Mouse (Mus musculus) embryonic stem cell, embryonic (primary cell): ENCODE results near the gene Dnaja2.

Experiments used
- CTCF ChIA-PET, 4 experiments: fragments of 300-600 bp in 2 of 4; fragments of 350-600 bp in 2 of 4; sonication (Branson Sonifier 250); formaldehyde crosslinking; loops; one replicate each; lab custom pipeline; 2022; ENCODE audit warnings: inconsistent platforms in 2 of 4; lab: Charles Lee
- POLR2A ChIA-PET, 4 experiments: fragments of 300-600 bp in 2 of 4; fragments of 350-600 bp in 2 of 4; sonication (Branson Sonifier 250); formaldehyde crosslinking; loops; one replicate each; lab custom pipeline; 2022; ENCODE audit warnings: antibody characterized with exemption in 4 of 4, inconsistent platforms in 1 of 4; lab: Charles Lee

Gene Dnaja2

DNA sequence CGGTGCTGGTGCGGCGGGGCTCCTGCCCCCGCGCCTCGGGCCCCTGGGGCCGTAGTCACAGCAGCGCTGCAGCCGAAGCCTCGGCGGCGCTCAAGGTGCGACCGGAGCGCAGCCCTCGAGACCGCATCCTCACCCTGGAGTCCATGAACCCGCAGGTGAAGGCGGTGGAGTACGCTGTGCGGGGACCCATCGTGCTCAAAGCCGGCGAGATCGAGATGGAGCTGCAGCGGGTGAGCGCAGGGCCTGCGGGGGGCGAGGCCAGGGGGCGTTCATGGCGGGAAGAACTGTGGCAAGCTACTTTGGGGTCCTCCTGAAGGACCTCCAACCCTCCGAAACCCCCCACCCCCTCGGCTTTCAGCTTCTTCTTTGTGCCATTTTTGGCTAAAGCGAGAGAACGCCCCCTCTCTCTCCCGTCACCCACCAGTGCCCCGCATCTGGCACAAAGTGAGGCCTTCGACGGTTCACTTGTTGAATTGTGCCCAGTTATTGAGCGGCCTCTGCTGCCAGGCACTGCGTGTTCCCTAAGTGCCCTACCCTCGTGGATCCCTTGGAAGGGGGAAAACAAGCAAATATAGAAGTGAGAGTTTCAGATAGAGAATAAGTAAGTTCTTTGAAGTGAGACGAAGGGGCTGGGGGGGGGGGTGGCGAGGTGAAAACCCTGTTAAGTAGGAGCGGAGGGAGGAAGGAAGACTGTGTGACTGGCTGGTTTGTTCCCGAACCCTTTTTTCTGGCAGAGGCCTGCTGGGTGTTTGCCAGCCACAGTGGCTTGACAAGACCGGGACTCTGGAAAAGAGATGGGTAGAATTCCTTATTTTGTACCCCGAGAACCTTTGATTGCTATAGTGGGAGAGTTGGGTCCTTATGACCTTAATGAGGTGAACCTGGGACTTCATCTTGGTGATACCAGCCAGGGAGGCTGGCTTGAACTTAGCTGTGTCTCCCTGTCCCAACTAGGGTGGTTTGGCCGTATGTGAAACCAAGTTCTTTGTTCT lies 61.9 kb downstream of the Dnaja2 start:
- POLR2A ChIA-PET, result interaction anchor here in 3 of 4 experiments (0.6 to 17.5 kb wide), 28 partner anchors 8 to 1393 kb away, joined by 3 to 255 read pairs (median 4); partner anchors contain the start of genes Orc6 (in 1 of the 3) and Vps35 (in 1 of the 3)
- CTCF ChIA-PET, result interaction anchor here (0.6 to 1.8 kb wide), 6 partner anchors 8 to 458 kb away, joined by 3 to 5 read pairs (median 3); no protein-coding TSS in a partner anchor

- POLR2A ChIA-PET, result interaction anchor here in 3 of 4 experiments (0.6 to 17.5 kb wide), 29 partner anchors 8 to 1014 kb away, joined by 3 to 255 read pairs (median 4); partner anchors contain the start of genes Itfg1 (in 1 of the 3) and Phkb (in 1 of the 3)
- CTCF ChIA-PET, result interaction anchor here in 2 of 4 experiments (1.0 to 1.8 kb wide), 5 partner anchors 8 to 34 kb away, joined by 3 to 5 read pairs (median 3); no protein-coding TSS in a partner anchor
Measured at GRCm38 (mm10) chr8:85492125-85492875, 62.8 kb downstream of the Dnaja2 start, which contains the start of gene Gpt2. Gene Gpt2 (plus strand): TSS chr8:85492576.

DNA sequence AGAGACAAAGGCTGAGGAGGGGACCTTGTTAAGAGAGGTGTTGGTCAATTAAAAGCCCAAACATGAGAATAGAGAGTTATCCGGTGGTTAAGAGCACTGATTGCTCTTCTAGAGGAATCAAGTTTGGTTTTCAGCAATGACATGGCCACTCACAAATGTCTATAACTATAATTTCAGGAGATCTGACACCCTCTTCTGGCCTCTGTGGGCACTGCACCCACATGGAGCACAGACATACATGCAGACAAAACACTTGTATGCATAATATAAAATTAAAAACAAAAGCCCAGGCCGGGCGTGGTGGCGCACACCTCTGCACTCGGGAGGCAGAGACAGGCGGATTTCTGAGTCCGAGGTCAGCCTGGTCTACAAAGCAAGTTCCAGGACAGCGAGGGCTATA lies 65.6 kb downstream of the Dnaja2 start:
- ChIA-PET CTCF (interaction anchor here in 1 of 4 experiments (2.5 kb wide), 1 partner anchor 33 kb away, joined by 6 read pairs; no protein-coding TSS in a partner anchor), POLR2A (interaction anchor here in 2 of 4 experiments (1.4 to 17.5 kb wide), 4 partner anchors 17 to 66 kb away, joined by 3 to 255 read pairs (median 12); no protein-coding TSS in a partner anchor)

DNA sequence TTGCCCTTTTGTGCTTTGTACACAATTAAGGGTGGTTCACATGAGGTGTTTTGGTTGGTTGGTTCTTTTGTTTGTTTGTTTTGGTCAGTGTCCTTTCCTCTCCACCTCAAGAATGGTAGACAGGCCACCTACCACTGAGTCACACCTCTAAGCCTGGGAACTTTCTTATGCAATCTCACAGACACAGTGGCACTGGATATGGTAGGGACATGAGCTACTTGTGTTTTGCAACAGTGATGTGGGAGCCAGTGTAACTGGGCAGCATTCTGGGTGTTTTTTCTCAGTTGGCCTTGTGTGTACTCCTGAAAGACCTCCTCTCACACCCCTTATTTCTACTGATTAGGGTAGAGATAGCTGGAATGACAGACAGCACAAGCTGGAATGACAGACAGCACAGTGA lies 66.5 kb downstream of the Dnaja2 start:
- ChIA-PET POLR2A (interaction anchor here in 3 of 4 experiments (0.9 to 17.5 kb wide), 11 partner anchors 10 to 58 kb away, joined by 3 to 255 read pairs (median 4); no protein-coding TSS in a partner anchor), CTCF (interaction anchor here in 2 of 4 experiments (1.3 to 2.5 kb wide), 4 partner anchors 13 to 32 kb away, joined by 3 to 6 read pairs (median 3); no protein-coding TSS in a partner anchor)

GRCm38 (mm10) chr8:85487906-85488620 lies 67.1 kb downstream of the Dnaja2 start:
- CTCF ChIA-PET, result interaction anchor here in 2 of 4 experiments (1.2 to 2.5 kb wide), 5 partner anchors 13 to 31 kb away, joined by 3 to 6 read pairs (median 3); no protein-coding TSS in a partner anchor
- POLR2A ChIA-PET, result interaction anchor here in 3 of 4 experiments (0.9 to 17.5 kb wide), 19 partner anchors 10 to 67 kb away, joined by 3 to 255 read pairs (median 4); no protein-coding TSS in a partner anchor
